Comparison of ENCODE assay signal across 11 mouse cellular contexts in genomic region chr12:21132537-21132936, GRCm38 (mm10).
DNase-seq lines count a peak whose midpoint lies in the region; ATAC-seq and TF ChIP-seq lines count a peak whose summit lies in the region.
"Had no signal": no experiment of that assay in that cellular context is flagged by ENCODE, and none has a peak within 500 bp of the region (broad histone marks: within the 10 kb centered on the region; RNA-seq: fewer than 3 reads in every experiment).

No protein-coding gene starts in this region.

- DNase-seq in gastrocnemius, adult 2 months: no peak
- no peak for DNase-seq in gastrocnemius, postnatal 36 days
- no peak for DNase-seq in limb, embryonic 10.5 days (ENCODE audit: low spot score)
- DNase-seq in ZHBTc4 (ENCODE audit: low read depth, low spot score) (peak; percentile 37), MN1 (ENCODE audit: low spot score) (no peak)
- DNase-seq in hindbrain, embryonic 14.5 days (ENCODE audit: low spot score): no peak
- DNase-seq: adrenal gland, postnatal 25 days had no signal

- peak overlapping the region; percentile 58; the same call in 1 of the 2 replicates for H3K27ac ChIP-seq in gastrocnemius, adult 2 months
- peak overlapping the region; percentile 53; the same call in 1 of the 2 replicates for H3K27ac ChIP-seq in limb, embryonic 12.5 days
- H3K27ac ChIP-seq in limb, embryonic 10.5 days: no peak overlapping the region
- H3K27ac ChIP-seq in hindbrain, embryonic 14.5 days: peak overlapping the region; percentile 43; the same call in 1 of the 2 replicates
- H3K27ac ChIP-seq: embryonic facial prominence, embryonic 15.5 days had no signal

- intact Hi-C loops in gastrocnemius, adult 2 months (cut with DNase I): no loop called here
- intact Hi-C loops in gastrocnemius, postnatal 36 days (cut with DNase I): no loop called here

- ATAC-seq in limb, embryonic 12.5 days (ENCODE audit: insufficient number of reproducible peaks, insufficient read depth, low FRiP score, low TSS enrichment, low read depth): no peak
- no peak for ATAC-seq in hindbrain, embryonic 14.5 days (ENCODE audit: low FRiP score)
- no peak for ATAC-seq in megakaryocyte progenitor cell, adult 5-6 weeks (replicated peaks; ENCODE audit: poor library complexity)
- ATAC-seq: inflammation-experienced regulatory T-cells, adult 6 months had no signal

- H3K27me3 ChIP-seq in limb, embryonic 12.5 days: no peaks in the 10 kb centered on the region
- no peaks in the 10 kb centered on the region for H3K27me3 ChIP-seq in limb, embryonic 10.5 days (ENCODE audit: low read depth, poor library complexity, severe bottlenecking)
- no peaks in the 10 kb centered on the region for H3K27me3 ChIP-seq in hindbrain, embryonic 14.5 days (ENCODE audit: control insufficient read depth, insufficient read depth, low read length)
- H3K27me3 ChIP-seq: embryonic facial prominence, embryonic 15.5 days had no signal

- TF ChIP-seq CTCF in gastrocnemius, adult 2 months (IDR thresholded peaks at IDR 0.05): no peak

- H3K4me3 ChIP-seq in gastrocnemius, adult 2 months: no peak overlapping the region
- no peak overlapping the region for H3K4me3 ChIP-seq in limb, embryonic 12.5 days (replicated peaks)
- no peak overlapping the region for H3K4me3 ChIP-seq in limb, embryonic 10.5 days
- H3K4me3 ChIP-seq in hindbrain, embryonic 14.5 days (replicated peaks; ENCODE audit: low read length): no peak overlapping the region
- H3K4me3 ChIP-seq: embryonic facial prominence, embryonic 15.5 days had no signal

- WGBS in limb, embryonic 12.5 days: 37% methylated on average over 10 of the region's 10 CpGs
- 51% methylated on average over 10 of the region's 10 CpGs for WGBS in limb, embryonic 10.5 days
- 33% methylated on average over 10 of the region's 10 CpGs for WGBS in hindbrain, embryonic 14.5 days

- peaks cover 61% of the 10 kb centered on the region for H3K4me1 ChIP-seq in limb, embryonic 12.5 days (replicated peaks)
- peaks cover 70% of the 10 kb centered on the region for H3K4me1 ChIP-seq in limb, embryonic 10.5 days
- H3K4me1 ChIP-seq in hindbrain, embryonic 14.5 days (replicated peaks; ENCODE audit: control insufficient read depth, insufficient read depth, low read length): peaks cover 43% of the 10 kb centered on the region

- no peak overlapping the region for H3K4me2 ChIP-seq in limb, embryonic 12.5 days
- no peak overlapping the region for H3K4me2 ChIP-seq in hindbrain, embryonic 14.5 days (replicated peaks)
- H3K4me2 ChIP-seq: embryonic facial prominence, embryonic 15.5 days had no signal

- H3K9ac ChIP-seq in limb, embryonic 12.5 days (replicated peaks): no peak overlapping the region
- no peak overlapping the region for H3K9ac ChIP-seq in hindbrain, embryonic 14.5 days
- H3K9ac ChIP-seq: embryonic facial prominence, embryonic 15.5 days had no signal

- H3K36me3 ChIP-seq in limb, embryonic 12.5 days: no peaks in the 10 kb centered on the region
- 0 out of 2 replicates have a peak, but pooled peaks cover 3% of the 10 kb centered on the region for H3K36me3 ChIP-seq in limb, embryonic 10.5 days
- H3K36me3 ChIP-seq in hindbrain, embryonic 14.5 days (replicated peaks; ENCODE audit: control insufficient read depth, insufficient read depth): no peaks in the 10 kb centered on the region
- H3K36me3 ChIP-seq: embryonic facial prominence, embryonic 15.5 days had no signal

- no peaks in the 10 kb centered on the region for H3K9me3 ChIP-seq in limb, embryonic 12.5 days
- H3K9me3 ChIP-seq in limb, embryonic 10.5 days (replicated peaks): no peaks in the 10 kb centered on the region
- H3K9me3 ChIP-seq in hindbrain, embryonic 14.5 days (ENCODE audit: control insufficient read depth, low read length): no peaks in the 10 kb centered on the region
- H3K9me3 ChIP-seq: embryonic facial prominence, embryonic 15.5 days had no signal
